Mouse (Mus musculus) embryonic fibroblast, embryonic 13.5 days (primary cell): Measurements from ENCODE around the gene Syngap1.

Experiments
- CTCF ChIP-seq: IDR thresholded peaks from 2 replicates; pipeline ENCODE4 v1.5.1; 2011; ENCODE audit warnings: mild to moderate bottlenecking, control low read depth, low read length, moderate library complexity, borderline replicate concordance; ENCODE audit not compliant: insufficient read depth
- POLR2A ChIP-seq: IDR thresholded peaks from 2 replicates; pipeline ENCODE4 v1.6.1; 2011; ENCODE audit warnings: low read depth, mild to moderate bottlenecking, control low read depth, low read length, moderate library complexity

GRCm38 (mm10) chr17:26951406-26951805 is 10.4 kb downstream of the Syngap1 start:
- TF ChIP-seq POLR2A (0 out of 2 replicates have a peak, but pooled peaks have one; percentile 20), CTCF (no peak)
